Mouse (Mus musculus) gastrocnemius, postnatal 10 days (tissue): Measurements from ENCODE around the gene Mpp3. TPM values are rescaled to one million over a fixed set of nuclear protein-coding genes. Genes with fewer than 3 reads are reported as not detected.
A peak's percentile ranks its signal among the peaks of the same experiment; 100 is the strongest.

Experiments used
- DNase-seq: peaks from one replicate; pipeline ENCODE4 v3.0.0; 2021; ENCODE audit warnings: mixed read lengths
- long read RNA-seq, 2 experiments: library from polyadenylated mRNA; stranded (forward); transcript quantifications; one replicate each; pipeline ENCODE4 v2.0.0; 2021
- total RNA-seq, 2 experiments: library from RNA; stranded (reverse); gene quantifications; 2 replicates each; pipeline ENCODE4 v1.2.3; 2021

Mpp3 gene
- 10 to 100 TPM; 76.8 to 83.7 TPM for total RNA-seq
- long read RNA-seq, experiment 1, transcript Mpp3-201 (19 exons, 2,848 nt), result major isoform, 32 of 107 reads
- long read RNA-seq, experiment 1, transcript Mpp3-202 (18 exons, 2,997 nt), result minor isoform, 14 of 107 reads
- long read RNA-seq, experiment 1, partial matches to known transcripts, result 27 of 107 reads
- long read RNA-seq, experiment 1, other reads (novel, unspliced or antisense), result 34 of 107 reads
- long read RNA-seq, experiment 2, transcript Mpp3-201 (19 exons, 2,848 nt), result major isoform, 45 of 115 reads
- long read RNA-seq, experiment 2, transcript Mpp3-202 (18 exons, 2,997 nt), result minor isoform, 19 of 115 reads
- long read RNA-seq, experiment 2, partial matches to known transcripts, result 20 of 115 reads
- long read RNA-seq, experiment 2, other reads (novel, unspliced or antisense), result 28 of 115 reads

- DNase-seq, result no peak
These were observed at the start of gene Mpp3 for GRCm38 (mm10) chr11:102028087-102028816. Gene Mpp3, minus strand, starts transcription at chr11:102028461.

- no peak for DNase-seq
These were observed 45.5 kb upstream of the Mpp3 start for GRCm38 (mm10) chr11:102073722-102074121.

- DNase-seq, result no peak
These were observed 44.5 kb upstream of the Mpp3 start for GRCm38 (mm10) chr11:102072729-102073128.

- no peak for DNase-seq
These were observed 42.2 kb upstream of the Mpp3 start for GRCm38 (mm10) chr11:102070426-102070825.

GRCm38 (mm10) chr11:102069633-102070032, 41.4 kb upstream of the Mpp3 start:
- no peak for DNase-seq

GRCm38 (mm10) chr11:102068969-102069368, 40.7 kb upstream of the Mpp3 start:
- no peak for DNase-seq

- no peak for DNase-seq
These were observed 34.8 kb upstream of the Mpp3 start for GRCm38 (mm10) chr11:102063076-102063475.

GRCm38 (mm10) chr11:102061941-102062473, 33.7 kb upstream of the Mpp3 start:
- no peak for DNase-seq

- peak; percentile 71 for DNase-seq
These were observed 33.1 kb upstream of the Mpp3 start for GRCm38 (mm10) chr11:102061236-102061940.

- peak; percentile 65 for DNase-seq
These were observed 25.6 kb upstream of the Mpp3 start for GRCm38 (mm10) chr11:102053847-102054246.

- no peak for DNase-seq
These were observed 24.9 kb upstream of the Mpp3 start for GRCm38 (mm10) chr11:102053183-102053582.

- no peak for DNase-seq
These were observed 24.4 kb upstream of the Mpp3 start for GRCm38 (mm10) chr11:102052697-102053096.

- DNase-seq, result no peak
These were observed 23.7 kb upstream of the Mpp3 start for GRCm38 (mm10) chr11:102051954-102052353.

- peak; percentile 48 for DNase-seq
These were observed 23.3 kb upstream of the Mpp3 start for GRCm38 (mm10) chr11:102051541-102051940.

- no peak for DNase-seq
These were observed 21.7 kb upstream of the Mpp3 start for GRCm38 (mm10) chr11:102049875-102050482.

- no peak for DNase-seq
These were observed 18.3 kb upstream of the Mpp3 start for GRCm38 (mm10) chr11:102046607-102047006.

GRCm38 (mm10) chr11:102044691-102045212, 16.5 kb upstream of the Mpp3 start:
- DNase-seq, result no peak

- DNase-seq, result no peak
These were observed 15.1 kb upstream of the Mpp3 start for GRCm38 (mm10) chr11:102043381-102043780.

GRCm38 (mm10) chr11:102042971-102043370, 14.7 kb upstream of the Mpp3 start:
- no peak for DNase-seq

GRCm38 (mm10) chr11:102041350-102041949, 13.2 kb upstream of the Mpp3 start, which contains the start of gene Cd300lg:
Gene Cd300lg, plus strand, starts transcription at chr11:102041509.
- DNase-seq, result no peak

- no peak for DNase-seq
These were observed 12.4 kb upstream of the Mpp3 start for GRCm38 (mm10) chr11:102040646-102041045.
